Mouse (Mus musculus): ENCODE results near the gene Selenoh.
"Not testable (repeated sequence)": the region's sequence is repeated elsewhere in the genome, so short reads cannot be mapped to it uniquely, and the experiment has no call there.

Selenoh gene

GRCm38 (mm10) chr2:84670569-84670933 is at the start of gene Selenoh:
Selenoh (minus strand) TSS chr2:84670770.
- peak; percentile 76 to 77 for DNase-seq

- no peak for DNase-seq
Measured at GRCm38 (mm10) chr2:84717357-84717756, 46.8 kb upstream of the Selenoh start.

DNA sequence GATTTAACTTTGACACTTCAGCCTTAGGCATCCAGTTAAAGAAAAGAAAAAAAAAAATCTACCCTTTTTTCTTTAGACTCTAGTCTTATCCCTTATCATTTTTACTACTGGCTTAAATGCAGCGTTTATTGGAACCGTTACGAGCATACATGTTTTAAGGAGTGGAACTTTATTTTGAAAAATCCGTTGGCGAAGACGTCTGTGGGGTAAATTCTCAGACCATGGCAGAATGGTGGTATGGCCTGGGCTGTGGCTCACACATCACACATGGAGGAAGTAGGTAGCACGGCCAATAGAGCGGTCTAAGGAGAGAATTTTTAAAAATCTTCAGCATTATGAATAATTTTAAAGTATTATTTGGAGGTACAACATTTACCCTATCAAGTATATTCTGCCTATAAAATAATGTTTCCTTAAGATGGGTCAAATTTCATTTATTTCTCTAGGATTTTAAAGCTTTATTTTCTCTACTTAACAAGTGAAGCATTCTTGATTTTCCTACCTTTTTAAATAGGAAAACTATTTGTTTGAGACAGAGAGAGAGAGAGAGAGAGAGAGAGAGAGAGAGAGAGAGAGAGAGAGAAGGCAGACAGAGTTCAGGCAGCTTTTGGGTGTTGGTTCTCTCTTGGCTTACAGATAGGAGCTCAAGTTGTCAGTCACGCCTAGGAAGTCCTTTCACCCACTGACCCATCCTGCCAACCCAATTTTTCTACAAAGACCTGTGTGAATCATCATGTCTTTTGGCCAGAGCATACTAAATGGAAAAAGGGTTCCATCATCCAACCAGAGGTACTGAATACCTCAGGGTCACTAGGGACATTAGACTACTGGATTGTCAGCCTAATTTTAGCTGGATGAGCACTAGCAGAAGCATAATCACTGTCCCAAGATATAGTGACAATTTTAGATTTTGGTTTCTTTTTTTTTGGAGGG is 46.1 kb upstream of the Selenoh start:
- peak in 1 of 2 experiments; percentile 21 for DNase-seq

GRCm38 (mm10) chr2:84715562-84716361 is 45.2 kb upstream of the Selenoh start:
- peak; percentile 74 to 75 for DNase-seq

DNA sequence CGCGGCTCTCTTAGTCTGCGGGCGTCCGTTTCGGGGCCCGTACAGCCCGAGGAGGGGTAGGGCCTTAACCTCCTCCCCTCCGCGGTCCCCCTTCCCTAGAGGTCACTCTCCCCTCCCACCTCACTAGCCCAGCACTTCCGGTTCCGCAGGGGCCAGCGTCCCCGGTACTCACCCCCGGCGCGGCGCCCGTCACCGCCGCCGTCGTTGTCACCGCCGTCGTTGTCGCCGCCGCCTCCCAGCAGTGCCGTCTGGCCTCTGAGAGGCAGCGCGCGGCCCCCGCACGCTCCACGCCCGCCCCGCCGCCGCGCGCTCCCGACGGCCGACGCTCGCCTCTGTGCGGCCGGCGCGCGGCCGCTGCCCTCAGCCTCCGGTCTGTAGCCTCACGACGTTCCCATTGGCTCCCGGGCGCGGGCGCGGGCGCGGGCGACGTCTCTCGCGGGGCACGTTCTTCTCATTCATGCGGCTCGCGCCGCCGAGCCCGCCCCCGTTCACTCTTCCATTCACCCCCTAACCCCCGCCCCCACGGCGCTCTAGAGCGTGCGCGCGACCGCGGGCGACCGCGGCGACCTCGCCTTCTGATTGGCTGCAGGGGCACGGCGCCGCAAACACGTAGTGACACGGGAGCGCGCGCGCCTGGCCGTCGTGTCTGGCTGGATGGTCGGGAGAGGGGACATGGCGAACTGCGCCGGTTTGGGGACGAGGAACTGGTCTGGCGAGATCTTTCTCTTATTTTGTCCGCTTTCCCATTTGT is 44.4 kb upstream of the Selenoh start, which contains the start of gene Zdhhc5:
Gene Zdhhc5, minus strand, starts transcription at position 370 of the 751 bp plus-strand sequence.
- DNase-seq, result peak; percentile 98 to 99

DNA sequence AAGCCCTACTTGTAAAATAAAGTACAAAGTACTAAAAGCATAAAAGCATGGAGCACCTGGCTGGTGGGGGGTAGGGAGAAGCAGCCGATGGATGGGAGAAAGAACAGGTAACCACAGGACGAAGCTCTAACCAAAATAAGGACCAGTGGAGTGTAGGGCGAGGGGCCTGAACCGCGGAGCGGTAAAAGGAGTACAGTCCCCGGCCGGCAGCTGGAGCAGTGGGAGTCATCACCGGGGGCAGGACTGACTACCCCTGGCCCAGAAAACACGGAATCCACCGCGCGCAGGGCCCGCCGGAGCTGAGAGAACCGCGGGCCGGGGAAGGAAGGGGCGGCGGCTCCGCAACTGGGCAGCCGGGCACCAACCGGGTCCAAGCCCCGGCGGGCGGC is 43.8 kb upstream of the Selenoh start:
- no peak for DNase-seq

DNA sequence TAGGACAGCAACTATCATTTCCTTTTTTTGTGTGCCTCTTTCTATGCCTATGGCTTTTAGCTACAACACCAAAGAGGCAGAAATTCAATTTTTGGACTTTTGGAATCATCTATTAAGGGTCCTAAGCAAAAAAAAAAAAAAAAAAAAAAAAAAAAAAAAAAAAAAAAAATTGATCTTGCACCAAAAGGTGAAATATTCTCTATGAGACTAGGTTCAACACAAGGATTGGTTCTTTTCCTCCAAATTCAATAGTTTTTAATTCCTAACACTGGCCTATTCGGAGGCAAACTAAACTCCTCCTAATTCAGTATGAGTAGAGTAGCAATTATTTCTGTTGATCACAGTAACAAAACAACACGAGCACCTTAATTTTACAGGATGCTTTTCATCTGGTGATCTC is 41.3 kb upstream of the Selenoh start:
- DNase-seq, result no peak

- DNase-seq, result no peak
Measured at GRCm38 (mm10) chr2:84707523-84707922, 37.0 kb upstream of the Selenoh start.

GRCm38 (mm10) chr2:84705295-84705694 is 34.7 kb upstream of the Selenoh start:
- DNase-seq, result no peak

- DNase-seq, result no peak
Measured at GRCm38 (mm10) chr2:84704329-84704728, 33.8 kb upstream of the Selenoh start.

DNA sequence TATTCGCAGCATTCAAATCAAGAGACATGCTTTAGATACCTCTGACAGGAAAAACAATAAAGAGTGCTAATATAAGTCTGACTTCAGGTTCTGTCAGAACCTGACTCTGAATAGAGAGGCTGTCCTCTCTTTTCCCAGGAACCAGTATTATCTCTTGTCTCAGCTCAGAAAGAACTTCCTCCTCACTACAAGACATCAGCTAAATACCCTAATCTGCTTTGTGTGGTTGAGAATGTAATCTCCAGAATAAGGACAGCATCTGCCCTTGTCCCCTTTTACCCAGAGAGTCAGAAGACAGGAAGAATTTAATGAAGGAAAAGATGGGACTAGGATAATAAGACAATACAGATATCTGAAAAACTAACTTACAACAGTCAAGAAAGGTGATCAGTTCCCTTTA is 32.9 kb upstream of the Selenoh start:
- no peak for DNase-seq

- no peak for DNase-seq
Measured at GRCm38 (mm10) chr2:84695007-84695695, 24.6 kb upstream of the Selenoh start.

DNA sequence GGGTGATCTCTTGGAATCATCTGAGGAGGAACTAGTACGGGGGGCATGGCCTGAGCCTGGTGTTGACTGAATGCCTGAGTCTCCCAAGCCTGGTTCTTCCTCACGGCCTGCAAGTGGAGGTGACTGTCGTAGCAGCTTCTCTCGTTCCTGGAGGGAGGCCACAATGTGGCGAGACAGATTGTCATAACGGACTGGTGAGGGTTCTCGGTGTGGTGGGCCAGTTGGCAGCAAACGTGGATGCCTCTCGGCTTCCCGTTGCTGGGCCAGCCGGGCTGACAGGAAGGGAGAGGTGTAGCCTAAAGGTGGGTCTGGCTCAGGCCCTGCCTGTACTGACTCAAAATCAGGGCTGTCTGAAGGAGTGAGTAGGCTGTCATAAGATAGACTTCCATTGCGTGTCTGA is 19.5 kb upstream of the Selenoh start:
- peak; percentile 30 to 48 for DNase-seq

- no peak for DNase-seq
Measured at GRCm38 (mm10) chr2:84688080-84688844, 17.7 kb upstream of the Selenoh start.

DNA sequence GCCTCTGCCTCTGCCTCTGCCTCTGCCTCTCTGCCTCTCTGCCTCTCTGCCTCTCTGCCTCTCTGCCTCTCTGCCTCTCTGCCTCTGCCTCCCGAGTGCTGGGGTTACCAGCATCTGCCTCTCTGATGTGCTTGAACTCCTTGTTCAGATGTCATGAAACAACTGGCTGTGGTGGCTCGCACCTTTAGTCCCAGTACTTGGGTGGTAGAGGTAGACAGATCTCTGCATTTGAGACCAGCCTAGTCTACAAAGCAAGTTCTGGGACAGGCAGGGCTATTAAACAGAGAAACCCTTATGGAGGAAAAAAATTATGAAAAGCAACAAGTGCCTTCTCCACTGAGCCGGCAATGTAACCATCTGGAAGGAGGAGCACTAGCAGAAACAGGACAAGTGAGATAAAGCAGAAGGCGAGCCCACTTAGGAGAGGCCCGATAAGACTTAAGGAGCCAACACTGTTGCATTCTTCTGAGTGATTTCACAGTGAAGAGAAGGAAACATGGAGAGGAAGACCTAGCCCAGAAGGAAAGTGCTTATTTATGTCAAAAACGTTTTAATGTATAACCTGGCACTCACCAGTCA is 12.1 kb upstream of the Selenoh start:
- no peak for DNase-seq

DNA sequence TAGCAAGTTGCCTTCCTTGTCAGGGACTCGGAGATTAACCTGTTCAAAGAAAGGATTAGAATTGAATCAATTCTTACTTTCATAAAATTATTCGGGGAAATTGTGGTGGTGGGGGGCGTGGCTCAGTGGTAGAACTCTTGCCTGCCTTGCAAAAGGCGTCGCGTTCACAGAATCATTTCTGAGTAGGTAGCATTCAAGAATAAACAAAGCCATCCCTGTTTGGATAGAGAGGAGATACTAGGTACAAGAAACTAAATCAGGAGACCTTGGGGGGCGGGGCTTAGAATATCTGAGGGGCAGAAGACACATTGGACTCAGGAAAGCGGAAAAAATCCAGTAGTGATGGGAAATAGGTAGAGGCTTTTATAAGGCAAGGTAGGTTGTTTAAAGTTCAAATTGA is 8.4 kb upstream of the Selenoh start, which contains the start of gene Tmx2:
Gene Tmx2, minus strand, starts transcription at position 125 of the 400 bp plus-strand sequence.
- DNase-seq, result no peak

GRCm38 (mm10) chr2:84677968-84678880 is 7.7 kb upstream of the Selenoh start, which contains the start of the genes Gm28635 and Med19:
Gm28635 (minus strand) TSS chr2:84678041.
Med19 (plus strand) TSS chr2:84678402.
- DNase-seq, result peak; percentile 87 to 92

GRCm38 (mm10) chr2:84677270-84677967 is 6.8 kb upstream of the Selenoh start:
- no peak for DNase-seq

GRCm38 (mm10) chr2:84671535-84671934 is 965 bp upstream of the Selenoh start:
- DNase-seq, result not testable (repeated sequence)
